Mouse (Mus musculus): Measurements from ENCODE around the gene Kif1c.

DNA sequence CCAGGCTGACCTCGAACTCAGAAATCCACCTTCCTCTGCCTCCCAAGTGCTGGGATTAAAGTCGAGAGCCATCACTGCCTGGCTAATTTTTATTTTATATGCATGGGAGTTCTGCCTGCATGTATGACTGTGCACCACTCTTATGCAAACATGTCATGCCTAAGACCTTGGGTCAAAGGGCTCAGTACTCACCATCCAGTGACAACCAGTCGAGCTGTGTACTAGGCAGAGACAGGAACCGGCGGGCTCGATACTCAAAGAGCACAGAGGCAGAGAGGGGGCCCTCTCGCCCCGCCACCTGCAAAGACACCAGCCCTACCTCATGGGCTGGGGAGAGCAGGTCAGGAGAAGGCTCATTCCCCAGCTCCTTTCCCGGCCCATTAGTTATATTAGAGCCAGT lies 22.3 kb upstream of the Kif1c start:
- TF ChIP-seq CTCF (IDR thresholded peaks at IDR 0.05; ENCODE audit: extremely low read depth, insufficient read length, insufficient replicate concordance, low read depth, low read length) (no peak), POLR2A (IDR thresholded peaks at IDR 0.05; ENCODE audit: low read depth, low read length) (no peak)

All from small intestine, adult 2 months (tissue).